Mouse (Mus musculus): Measurements from ENCODE around the gene Plk5. TPM values are rescaled to one million over a fixed set of nuclear protein-coding genes. Genes with fewer than 3 reads are reported as not detected.
"Not testable (repeated sequence)": the region's sequence is repeated elsewhere in the genome, so short reads cannot be mapped to it uniquely, and the experiment has no call there.

The Plk5 gene
- polyA plus RNA-seq, 1 experiment from 2014 or later = 6.4 TPM

- no peak overlapping the region for H3K4me2 ChIP-seq
- 91% methylated on average over 12 of the region's 12 CpGs for whole genome bisulfite sequencing
- H3K36me3 ChIP-seq = no peaks in the 10 kb centered on the region
- peaks cover 11% of the 10 kb centered on the region for H3K27me3 ChIP-seq
- H3K9ac ChIP-seq = no peak overlapping the region
- no peak for ATAC-seq (ENCODE audit: low FRiP score, low read depth)
- no peaks in the 10 kb centered on the region; the same call in 1 of the 2 replicates for H3K4me1 ChIP-seq (replicated peaks)
- H3K27ac ChIP-seq (replicated peaks) = no peak overlapping the region
- H3K9me3 ChIP-seq = no peaks in the 10 kb centered on the region
- H3K4me3 ChIP-seq = no peak overlapping the region
Observed at GRCm38 (mm10) chr10:80336263-80336662, 20.0 kb upstream of the Plk5 start.

GRCm38 (mm10) chr10:80339941-80340750 lies 16.1 kb upstream of the Plk5 start:
- Histone ChIP-seq H3K9ac (no peak overlapping the region), H3K4me3 (no peak overlapping the region), H3K4me2 (peak overlapping the region; percentile 26), H3K27ac (replicated peaks) (no peak overlapping the region), H3K36me3 (no peaks in the 10 kb centered on the region), H3K4me1 (replicated peaks) (peaks cover 22% of the 10 kb centered on the region), H3K9me3 (no peaks in the 10 kb centered on the region), H3K27me3 (peaks cover 50% of the 10 kb centered on the region)
- no peak for ATAC-seq (ENCODE audit: low FRiP score, low read depth)
- WGBS = 22% methylated on average over 19 of the region's 19 CpGs

- Histone ChIP-seq H3K27ac (replicated peaks) (no peak overlapping the region), H3K36me3 (no peaks in the 10 kb centered on the region), H3K4me1 (replicated peaks) (peaks cover 22% of the 10 kb centered on the region), H3K4me3 (no peak overlapping the region), H3K9me3 (no peaks in the 10 kb centered on the region), H3K4me2 (no peak overlapping the region), H3K9ac (no peak overlapping the region), H3K27me3 (peaks cover 59% of the 10 kb centered on the region)
- WGBS = 8% methylated on average over 21 of the region's 21 CpGs
- no peak for ATAC-seq (ENCODE audit: low FRiP score, low read depth)
Observed at GRCm38 (mm10) chr10:80341026-80341425, 15.2 kb upstream of the Plk5 start.

GRCm38 (mm10) chr10:80341491-80342304 lies 14.6 kb upstream of the Plk5 start:
- 2% methylated on average over 47 of the region's 47 CpGs for WGBS
- Histone ChIP-seq H3K4me1 (replicated peaks) (peaks cover 22% of the 10 kb centered on the region), H3K4me3 (peak overlapping the region; percentile 32; the same call in 1 of the 2 replicates), H3K9ac (no peak overlapping the region), H3K27ac (replicated peaks) (no peak overlapping the region), H3K9me3 (no peaks in the 10 kb centered on the region), H3K36me3 (no peaks in the 10 kb centered on the region), H3K4me2 (peak overlapping the region; percentile 56), H3K27me3 (peaks cover 65% of the 10 kb centered on the region)
- ATAC-seq (ENCODE audit: low FRiP score, low read depth) = no peak

GRCm38 (mm10) chr10:80342305-80342748 lies 13.9 kb upstream of the Plk5 start:
- Histone ChIP-seq H3K4me2 (peak overlapping the region; percentile 56), H3K9me3 (no peaks in the 10 kb centered on the region), H3K27ac (replicated peaks) (no peak overlapping the region), H3K4me3 (peak overlapping the region; percentile 32), H3K9ac (no peak overlapping the region), H3K36me3 (no peaks in the 10 kb centered on the region), H3K4me1 (replicated peaks) (peaks cover 24% of the 10 kb centered on the region), H3K27me3 (peaks cover 69% of the 10 kb centered on the region)
- ATAC-seq (ENCODE audit: low FRiP score, low read depth) = peak; percentile 52; the same call in 1 of the 2 replicates
- WGBS = under 1% methylated on average over 26 of the region's 26 CpGs

GRCm38 (mm10) chr10:80342749-80343424 lies 13.4 kb upstream of the Plk5 start:
- WGBS = 0% methylated on average over 22 of the region's 33 CpGs
- no peaks in the 10 kb centered on the region for H3K9me3 ChIP-seq
- H3K9ac ChIP-seq = no peak overlapping the region
- H3K4me1 ChIP-seq (replicated peaks) = peaks cover 30% of the 10 kb centered on the region
- peak overlapping the region; percentile 32 for H3K4me3 ChIP-seq
- peak; percentile 59 for ATAC-seq (ENCODE audit: low FRiP score, low read depth)
- H3K4me2 ChIP-seq = peak overlapping the region; percentile 56
- H3K27me3 ChIP-seq = peaks cover 75% of the 10 kb centered on the region
- H3K27ac ChIP-seq (replicated peaks) = no peak overlapping the region
- H3K36me3 ChIP-seq = no peaks in the 10 kb centered on the region

- H3K4me1 ChIP-seq (replicated peaks) = peaks cover 36% of the 10 kb centered on the region
- peak overlapping the region; percentile 32 for H3K4me3 ChIP-seq
- H3K27ac ChIP-seq (replicated peaks) = no peak overlapping the region
- ATAC-seq (ENCODE audit: low FRiP score, low read depth) = peak; percentile 21; the same call in 1 of the 2 replicates
- no peaks in the 10 kb centered on the region for H3K36me3 ChIP-seq
- no peaks in the 10 kb centered on the region for H3K9me3 ChIP-seq
- 24% methylated on average over 12 of the region's 13 CpGs for WGBS
- peak overlapping the region; percentile 56 for H3K4me2 ChIP-seq
- no peak overlapping the region for H3K9ac ChIP-seq
- peaks cover 80% of the 10 kb centered on the region for H3K27me3 ChIP-seq
Observed at GRCm38 (mm10) chr10:80343425-80343895, 12.8 kb upstream of the Plk5 start.

- Histone ChIP-seq H3K4me2 (no peak overlapping the region), H3K4me1 (replicated peaks) (peaks cover 41% of the 10 kb centered on the region), H3K9me3 (no peaks in the 10 kb centered on the region), H3K36me3 (no peaks in the 10 kb centered on the region), H3K4me3 (no peak overlapping the region), H3K9ac (no peak overlapping the region), H3K27ac (replicated peaks) (no peak overlapping the region), H3K27me3 (peaks cover 88% of the 10 kb centered on the region)
- no peak for ATAC-seq (ENCODE audit: low FRiP score, low read depth)
- WGBS = 43% methylated on average over 9 of the region's 9 CpGs
Observed at GRCm38 (mm10) chr10:80344131-80344661, 12.1 kb upstream of the Plk5 start.

- Histone ChIP-seq H3K4me2 (no peak overlapping the region), H3K9ac (no peak overlapping the region), H3K4me1 (replicated peaks) (peaks cover 41% of the 10 kb centered on the region), H3K27me3 (peaks cover 97% of the 10 kb centered on the region), H3K4me3 (no peak overlapping the region), H3K27ac (replicated peaks) (no peak overlapping the region), H3K36me3 (no peaks in the 10 kb centered on the region), H3K9me3 (no peaks in the 10 kb centered on the region)
- ATAC-seq (ENCODE audit: low FRiP score, low read depth) = no peak
- 3% methylated on average over 13 of the region's 16 CpGs for WGBS
Observed at GRCm38 (mm10) chr10:80345122-80345521, 11.1 kb upstream of the Plk5 start.

- not testable (repeated sequence) for H3K4me3 ChIP-seq; H3K27ac ChIP-seq (replicated peaks); H3K9me3 ChIP-seq; H3K36me3 ChIP-seq; ATAC-seq (ENCODE audit: low FRiP score, low read depth); H3K4me2 ChIP-seq; H3K9ac ChIP-seq
- H3K4me1 ChIP-seq (replicated peaks) = peaks cover 41% of the 10 kb centered on the region
- 77% methylated on average over 6 of the region's 6 CpGs for WGBS
- H3K27me3 ChIP-seq = peaks cover 96% of the 10 kb centered on the region
Observed at GRCm38 (mm10) chr10:80345929-80346328, 10.3 kb upstream of the Plk5 start.

GRCm38 (mm10) chr10:80347514-80347967 lies 8.7 kb upstream of the Plk5 start:
- WGBS = 13% methylated on average over 17 of the region's 17 CpGs
- H3K27ac ChIP-seq (replicated peaks) = no peak overlapping the region
- no peak overlapping the region for H3K4me2 ChIP-seq
- H3K36me3 ChIP-seq = no peaks in the 10 kb centered on the region
- H3K4me1 ChIP-seq (replicated peaks) = peaks cover 31% of the 10 kb centered on the region
- H3K27me3 ChIP-seq = peaks cover 96% of the 10 kb centered on the region
- no peaks in the 10 kb centered on the region for H3K9me3 ChIP-seq
- H3K4me3 ChIP-seq = no peak overlapping the region
- no peak for ATAC-seq (ENCODE audit: low FRiP score, low read depth)
- H3K9ac ChIP-seq = no peak overlapping the region
